Comparison of ENCODE assay signal across 9 mouse cellular contexts in the genomic region with DNA sequence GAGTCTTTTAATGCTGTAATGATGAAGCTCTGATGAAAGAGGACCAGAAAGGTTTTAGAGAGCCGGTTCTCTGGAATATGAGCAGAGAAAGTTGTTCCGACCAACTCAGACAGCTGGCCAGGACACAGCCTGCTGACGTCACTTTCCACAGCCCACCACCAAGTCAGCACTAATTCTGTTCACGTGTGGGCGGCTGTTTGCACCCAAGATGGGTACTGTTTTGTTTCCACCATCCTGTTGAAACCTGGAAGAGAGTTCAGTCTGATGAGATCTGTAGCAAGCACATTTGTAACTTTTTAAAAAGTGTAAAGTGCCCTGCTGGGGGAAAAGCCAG.
DNase-seq lines count a peak whose midpoint lies in the region; ATAC-seq and TF ChIP-seq lines count a peak whose summit lies in the region.
"Had no signal": no experiment of that assay in that cellular context is flagged by ENCODE, and none has a peak within 500 bp of the region (broad histone marks: within the 10 kb centered on the region; RNA-seq: fewer than 3 reads in every experiment).

No protein-coding gene starts in this region.

- peak; percentile 17; the same call in 1 of the 2 replicates for ATAC-seq in lung, postnatal 0 days
- no peak for ATAC-seq in stomach, postnatal 0 days (ENCODE audit: low FRiP score, low TSS enrichment)

- no peaks in the 10 kb centered on the region for H3K9me3 ChIP-seq in lung, postnatal 0 days (ENCODE audit: low read length)
- no peaks in the 10 kb centered on the region for H3K9me3 ChIP-seq in stomach, postnatal 0 days (ENCODE audit: control insufficient read depth, low read length)

- no peaks in the 10 kb centered on the region for H3K27me3 ChIP-seq in lung, postnatal 0 days (replicated peaks; ENCODE audit: insufficient read depth, low read length)
- H3K27me3 ChIP-seq in stomach, postnatal 0 days (ENCODE audit: control insufficient read depth, insufficient read depth, low read length) = no peaks in the 10 kb centered on the region

- WGBS in lung, postnatal 0 days = 48% methylated on average over 5 of the region's 5 CpGs
- WGBS in stomach, postnatal 0 days = 30% methylated on average over 5 of the region's 5 CpGs

- H3K4me3 ChIP-seq in lung, postnatal 0 days (ENCODE audit: low read depth, low read length) = no peak overlapping the region
- no peak overlapping the region for H3K4me3 ChIP-seq in stomach, postnatal 0 days (ENCODE audit: low read depth, low read length)

- intact Hi-C loops in left cerebral cortex, postnatal 10 days (cut with DNase I) = loop anchor here (10.0 kb wide), 1 partner anchor 426 kb away; a partner anchor contains a TSS

- H3K4me1 ChIP-seq in lung, postnatal 0 days (ENCODE audit: insufficient read depth, low read depth, low read length) = no peaks in the 10 kb centered on the region
- H3K4me1 ChIP-seq in stomach, postnatal 0 days (replicated peaks; ENCODE audit: control insufficient read depth, insufficient read depth) = no peaks in the 10 kb centered on the region

- H3K36me3 ChIP-seq in lung, postnatal 0 days (ENCODE audit: insufficient read depth, low read length) = no peaks in the 10 kb centered on the region
- H3K36me3 ChIP-seq in stomach, postnatal 0 days (ENCODE audit: control insufficient read depth, insufficient read depth, low read length) = no peaks in the 10 kb centered on the region

- peak overlapping the region; percentile 20; the same call in 1 of the 2 replicates for H3K4me2 ChIP-seq in lung, postnatal 0 days (replicated peaks; ENCODE audit: low read depth, low read length)
- peak overlapping the region; percentile 1; the same call in 1 of the 2 replicates for H3K4me2 ChIP-seq in stomach, postnatal 0 days (replicated peaks; ENCODE audit: low read depth)

- H3K9ac ChIP-seq in lung, postnatal 0 days (replicated peaks; ENCODE audit: low read depth) = no peak overlapping the region
- no peak overlapping the region for H3K9ac ChIP-seq in stomach, postnatal 0 days (ENCODE audit: low read length)

- DNase-seq in lung, postnatal 0 days (ENCODE audit: low spot score) = no peak
- no peak for DNase-seq in lung, postnatal 14 days
- peak; percentile 52 to 57 for DNase-seq in frontal cortex, postnatal 10 days (ENCODE audit: low spot score in 2 of 2)
- peak; percentile 57 to 60 for DNase-seq in left cerebral cortex, postnatal 10 days (ENCODE audit: extremely low spot score in 1 of 2, low spot score in 2 of 2)
- DNase-seq in stomach, postnatal 0 days (ENCODE audit: low spot score) = no peak
- DNase-seq in cerebellum, postnatal 36 days = no peak
- DNase-seq in kidney, adult 9 months = no peak
- DNase-seq: gastrocnemius, postnatal 14 days; kidney, postnatal 10 days had no signal

- no peak for TF ChIP-seq EP300 in lung, postnatal 0 days (IDR thresholded peaks at IDR 0.05)
- TF ChIP-seq EP300 in stomach, postnatal 0 days (optimal IDR thresholded peaks at IDR 0.05) = no peak

- no peak overlapping the region for H3K27ac ChIP-seq in lung, postnatal 0 days (ENCODE audit: low read length)
- H3K27ac ChIP-seq in stomach, postnatal 0 days (replicated peaks) = peak overlapping the region; percentile 18; the same call in 1 of the 2 replicates

- no peak for TF ChIP-seq CTCF in lung, postnatal 0 days (IDR thresholded peaks at IDR 0.05)
- no peak for TF ChIP-seq CTCF in stomach, postnatal 0 days (IDR thresholded peaks at IDR 0.05; ENCODE audit: low read depth)

Comparison
In these comparisons a context has a peak if more than half of its experiments do, and no peak if none do; other contexts are left out.
1. DNase-seq: peak in frontal cortex, postnatal 10 days (2 of 2) and left cerebral cortex, postnatal 10 days (2 of 2); none in lung, postnatal 0 days (single experiment), lung, postnatal 14 days (single experiment), stomach, postnatal 0 days (single experiment), cerebellum, postnatal 36 days (0 of 2) and kidney, adult 9 months (single experiment).